Mouse (Mus musculus) forebrain, postnatal 0 days (tissue): Measurements from ENCODE around the gene Enho. TPM values are rescaled to one million over a fixed set of nuclear protein-coding genes. Genes with fewer than 3 reads are reported as not detected.

Experiments used
- ATAC-seq: fragments of 200-750 bp; cut with Nextera tagmentation; 2 replicates; pipeline ENCODE4 v1.8.0; 2017; ENCODE audit warnings: mild to moderate bottlenecking, moderate library complexity
- DNase-seq: peaks from one replicate; pipeline ENCODE4 v3.0.0-alpha.2; 2015
- H3K27ac ChIP-seq: fragments of 300-500 bp; sonication (generic); 2 replicates; pipeline ENCODE4 v1.5.1; 2014; ENCODE audit warnings: low read depth, mild to moderate bottlenecking, antibody characterized with exemption, low read length, moderate library complexity, mixed read lengths
- H3K27me3 ChIP-seq: fragments of 300-500 bp; sonication (generic); 2 replicates; pipeline ENCODE4 v1.6.1; 2014; ENCODE audit warnings: mild to moderate bottlenecking, low read length, mixed read lengths; ENCODE audit not compliant: insufficient read depth
- H3K36me3 ChIP-seq: fragments of 300-500 bp; sonication (generic); 2 replicates; pipeline ENCODE4 v1.6.1; 2014; ENCODE audit warnings: mild to moderate bottlenecking, moderate library complexity; ENCODE audit not compliant: insufficient read depth
- H3K4me1 ChIP-seq: fragments of 300-500 bp; sonication (generic); 2 replicates; pipeline ENCODE4 v1.6.1; 2014; ENCODE audit warnings: antibody characterized with exemption; ENCODE audit not compliant: insufficient read depth
- H3K4me2 ChIP-seq: fragments of 300-500 bp; sonication (generic); 2 replicates; pipeline ENCODE4 v1.6.1; 2014; ENCODE audit warnings: low read depth, mild to moderate bottlenecking, moderate library complexity
- H3K4me3 ChIP-seq: fragments of 300-500 bp; sonication (generic); 2 replicates; pipeline ENCODE4 v1.5.1; 2014; ENCODE audit warnings: low read depth, low read length, mixed read lengths
- H3K9ac ChIP-seq: fragments of 300-500 bp; sonication (generic); 2 replicates; pipeline ENCODE4 v1.6.1; 2014; ENCODE audit warnings: mild to moderate bottlenecking
- H3K9me3 ChIP-seq: fragments of 300-500 bp; sonication (generic); 2 replicates; pipeline ENCODE4 v1.6.1; 2016; ENCODE audit warnings: low read length
- CTCF ChIP-seq: sonication (generic); IDR thresholded peaks from 2 replicates; pipeline ENCODE4 v1.5.1; 2016; ENCODE audit warnings: antibody characterized with exemption, control low read depth, low read depth
- WGBS: fragments of 180-500 bp; shearing (Covaris S2); extraction: QIAGEN DNeasy Blood & Tissue Kit; methylation state at CpG from one replicate; pipeline ENCODE4 v1.1.7; 2014; 5-methylcytosine and 5-hydroxymethylcytosine counted together
- polyA plus RNA-seq: library from polyadenylated mRNA; unstranded; fragments of >200 nt; fragmentation: Nextera tagmentation; extraction: Ambion mirVana; gene quantifications from 2 replicates; pipeline ENCODE4 v1.2.1, GENCODE M21; 2015
- total RNA-seq: library from RNA; depleted of rRNA; stranded (reverse); fragments of >200 nt; gene quantifications from 2 replicates; pipeline ENCODE4 v1.2.3, GENCODE M21; 2014

Enho gene
- total and polyA plus RNA-seq, 2 experiments from 2014 or later, result 106 to 117 TPM

- WGBS, result 68% methylated on average over 9 of the region's 9 CpGs
These were observed 23.5 kb upstream of the Enho start for GRCm38 (mm10) chr4:41663614-41664013.

GRCm38 (mm10) chr4:41662723-41663122, 22.6 kb upstream of the Enho start:
- Histone ChIP-seq H3K4me1 (no peaks in the 10 kb centered on the region), H3K27me3 (no peaks in the 10 kb centered on the region), H3K9ac (no peak overlapping the region), H3K4me2 (no peak overlapping the region), H3K9me3 (no peaks in the 10 kb centered on the region), H3K27ac (no peak overlapping the region), H3K36me3 (peaks cover 6% of the 10 kb centered on the region; the same call in 1 of the 2 replicates), H3K4me3 (no peak overlapping the region)
- 80% methylated on average over 11 of the region's 11 CpGs for WGBS
- ATAC-seq, result no peak
- no peak for DNase-seq
- TF ChIP-seq CTCF, result no peak

More at GRCm38 (mm10) chr4:41663614-41664013, 23.5 kb upstream of the Enho start:
- ATAC-seq, result no peak
- DNase-seq, result no peak
- Histone ChIP-seq H3K4me3 (no peak overlapping the region), H3K9ac (no peak overlapping the region), H3K27me3 (no peaks in the 10 kb centered on the region), H3K27ac (no peak overlapping the region), H3K4me2 (no peak overlapping the region), H3K4me1 (no peaks in the 10 kb centered on the region), H3K9me3 (no peaks in the 10 kb centered on the region), H3K36me3 (peaks cover 6% of the 10 kb centered on the region; the same call in 1 of the 2 replicates)
- no peak for TF ChIP-seq CTCF

GRCm38 (mm10) chr4:41660851-41661430, 20.8 kb upstream of the Enho start:
- Histone ChIP-seq H3K27me3 (no peaks in the 10 kb centered on the region), H3K4me3 (no peak overlapping the region), H3K4me2 (no peak overlapping the region), H3K9ac (no peak overlapping the region), H3K4me1 (no peaks in the 10 kb centered on the region), H3K27ac (no peak overlapping the region), H3K9me3 (no peaks in the 10 kb centered on the region), H3K36me3 (peaks cover 6% of the 10 kb centered on the region; the same call in 1 of the 2 replicates)
- WGBS, result 19% methylated on average over 11 of the region's 11 CpGs
- peak; percentile 62 for DNase-seq
- TF ChIP-seq CTCF, result no peak
- peak; percentile 21; the same call in 1 of the 2 replicates for ATAC-seq

GRCm38 (mm10) chr4:41659556-41659955, 19.4 kb upstream of the Enho start:
- no peak overlapping the region for H3K4me2 ChIP-seq
- no peak for TF ChIP-seq CTCF
- no peak overlapping the region for H3K9ac ChIP-seq
- no peak overlapping the region for H3K27ac ChIP-seq
- ATAC-seq (no peak), DNase-seq (no peak)
- H3K4me1 ChIP-seq, result no peaks in the 10 kb centered on the region
- 40% methylated on average over 13 of the region's 13 CpGs for WGBS
- H3K36me3 ChIP-seq, result peaks cover 6% of the 10 kb centered on the region; the same call in 1 of the 2 replicates
- no peak overlapping the region for H3K4me3 ChIP-seq
- no peaks in the 10 kb centered on the region for H3K9me3 ChIP-seq
- no peaks in the 10 kb centered on the region for H3K27me3 ChIP-seq

GRCm38 (mm10) chr4:41658566-41659384, 18.7 kb upstream of the Enho start:
- Histone ChIP-seq H3K9ac (no peak overlapping the region), H3K27ac (no peak overlapping the region), H3K4me3 (no peak overlapping the region), H3K27me3 (no peaks in the 10 kb centered on the region), H3K4me2 (no peak overlapping the region), H3K9me3 (no peaks in the 10 kb centered on the region), H3K4me1 (no peaks in the 10 kb centered on the region), H3K36me3 (peaks cover 6% of the 10 kb centered on the region; the same call in 1 of the 2 replicates)
- DNase-seq, result no peak
- TF ChIP-seq CTCF, result no peak
- ATAC-seq, result no peak
- WGBS, result 27% methylated on average over 25 of the region's 25 CpGs

- ATAC-seq, result no peak
- no peaks in the 10 kb centered on the region for H3K9me3 ChIP-seq
- no peak overlapping the region for H3K9ac ChIP-seq
- no peak overlapping the region for H3K27ac ChIP-seq
- no peaks in the 10 kb centered on the region for H3K4me1 ChIP-seq
- no peaks in the 10 kb centered on the region; the same call in 1 of the 2 replicates for H3K36me3 ChIP-seq
- H3K4me2 ChIP-seq, result no peak overlapping the region
- no peaks in the 10 kb centered on the region for H3K27me3 ChIP-seq
- no peak overlapping the region for H3K4me3 ChIP-seq
- no peak for DNase-seq
- no peak for TF ChIP-seq CTCF
- 82% methylated on average over 2 of the region's 2 CpGs for WGBS
These were observed 15.4 kb upstream of the Enho start for GRCm38 (mm10) chr4:41655525-41655924.

GRCm38 (mm10) chr4:41654217-41654616, 14.1 kb upstream of the Enho start:
- ATAC-seq (peak; percentile 33; the same call in 1 of the 2 replicates), DNase-seq (peak; percentile 58)
- Histone ChIP-seq H3K36me3 (no peaks in the 10 kb centered on the region; the same call in 1 of the 2 replicates), H3K4me3 (no peak overlapping the region), H3K4me2 (no peak overlapping the region), H3K9ac (no peak overlapping the region; the same call in 1 of the 2 replicates), H3K9me3 (no peaks in the 10 kb centered on the region), H3K4me1 (no peaks in the 10 kb centered on the region), H3K27me3 (no peaks in the 10 kb centered on the region), H3K27ac (no peak overlapping the region)
- WGBS, result 14% methylated on average over 7 of the region's 7 CpGs
- TF ChIP-seq CTCF, result peak; percentile 71
